Mouse (Mus musculus) gastrocnemius, adult 2 months (tissue): Measurements from ENCODE around the gene Gm12184. TPM values are rescaled to one million over a fixed set of nuclear protein-coding genes. Genes with fewer than 3 reads are reported as not detected.

ENCODE experiments used
- DNase-seq: peaks from one replicate; pipeline ENCODE4 v3.0.0; 2022
- H3K27ac ChIP-seq: fragments of 200-600 bp; 2 replicates; pipeline ENCODE4 v1.8.1; 2022; ENCODE audit warnings: mild to moderate bottlenecking
- H3K4me3 ChIP-seq: fragments of 200-600 bp; 2 replicates; pipeline ENCODE4 v1.8.1; 2022; ENCODE audit warnings: mild to moderate bottlenecking, moderate library complexity
- CTCF ChIP-seq: fragments of 200-600 bp; IDR thresholded peaks from 2 replicates; pipeline ENCODE4 v1.8.1; 2022; ENCODE audit warnings: antibody characterized with exemption, mild to moderate bottlenecking, moderate library complexity
- intact Hi-C: fragments of 180-260 bp; cut with DNase I; formaldehyde crosslinking; loops from one replicate; pipeline ENCODE4 v1.15.1; 2025
- total RNA-seq, 2 experiments: library from RNA; stranded (reverse); gene quantifications; 2 replicates each; pipeline ENCODE4 v1.2.3; 2021

Gm12184 gene
- total RNA-seq, 2 experiments from 2014 or later = 1.5 to 2.2 TPM

DNA sequence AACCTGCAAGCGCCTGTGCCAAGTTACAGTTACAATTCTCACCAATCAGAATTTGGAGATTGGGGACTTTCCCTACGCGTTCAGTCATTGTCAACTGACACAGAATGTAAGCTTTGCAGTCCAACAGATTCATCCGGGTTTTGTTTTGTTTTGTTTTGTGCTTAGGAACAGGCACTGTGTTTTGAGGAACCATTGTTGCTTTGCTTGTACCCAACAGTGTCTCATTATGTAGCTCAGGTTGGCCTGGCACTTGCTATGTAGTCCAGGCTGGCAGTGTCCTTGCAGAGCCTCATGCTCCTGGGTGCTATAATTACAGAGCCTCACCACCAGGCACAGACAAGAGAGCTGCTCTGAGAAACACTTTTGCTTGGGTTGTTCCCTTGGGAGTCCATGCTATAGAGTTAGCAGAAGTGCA, 15.9 kb upstream of the Gm12184 start:
- peak overlapping the region; percentile 35; the same call in 1 of the 2 replicates for H3K27ac ChIP-seq
- DNase-seq = no peak
- no peak overlapping the region for H3K4me3 ChIP-seq
- intact Hi-C loops = no loop called here
- no peak for TF ChIP-seq CTCF

DNA sequence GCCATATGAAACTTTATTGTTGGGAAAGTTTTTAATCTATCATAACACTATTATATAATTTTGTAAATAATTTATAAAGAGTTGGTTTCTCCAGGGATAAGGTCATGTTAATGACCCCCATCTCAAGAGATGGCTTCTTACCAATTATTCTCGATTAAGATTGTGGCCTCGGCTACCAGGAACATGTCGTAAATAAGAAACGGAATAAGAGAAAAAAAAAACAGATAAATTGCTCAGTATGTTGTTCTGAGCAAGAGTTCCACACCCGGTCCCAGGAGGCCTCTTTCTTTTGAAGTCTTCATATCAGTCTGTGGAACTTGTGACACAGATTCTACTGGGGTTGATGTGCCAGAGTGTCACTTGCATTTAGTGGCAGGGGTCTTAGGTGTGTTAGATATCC, 14.8 kb upstream of the Gm12184 start:
- 0 out of 2 replicates have a peak overlapping the region, but pooled peaks have one; percentile 1 for H3K27ac ChIP-seq
- no peak overlapping the region for H3K4me3 ChIP-seq
- no peak for TF ChIP-seq CTCF
- intact Hi-C loops = no loop called here
- DNase-seq = no peak

DNA sequence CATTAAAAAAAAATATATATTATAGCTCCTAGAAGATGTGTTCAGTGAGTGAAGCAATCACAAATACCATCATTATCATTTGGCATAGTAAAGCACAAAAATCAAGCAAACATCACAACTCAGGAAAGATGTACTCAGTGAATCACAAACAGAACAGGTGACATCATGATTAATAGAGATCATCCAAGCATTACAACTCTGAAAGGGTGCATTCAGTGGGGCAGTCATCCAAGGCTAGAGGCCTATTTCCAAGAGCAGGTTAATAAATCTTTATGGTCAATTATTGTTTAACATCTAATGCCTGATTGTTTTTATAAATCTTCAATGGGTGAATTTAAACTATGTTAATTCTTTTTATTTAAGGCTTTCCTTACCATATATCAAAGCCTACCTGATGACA, 14.3 kb upstream of the Gm12184 start:
- Histone ChIP-seq H3K27ac (no peak overlapping the region), H3K4me3 (no peak overlapping the region)
- TF ChIP-seq CTCF = no peak
- intact Hi-C loops = no loop called here
- DNase-seq = no peak

DNA sequence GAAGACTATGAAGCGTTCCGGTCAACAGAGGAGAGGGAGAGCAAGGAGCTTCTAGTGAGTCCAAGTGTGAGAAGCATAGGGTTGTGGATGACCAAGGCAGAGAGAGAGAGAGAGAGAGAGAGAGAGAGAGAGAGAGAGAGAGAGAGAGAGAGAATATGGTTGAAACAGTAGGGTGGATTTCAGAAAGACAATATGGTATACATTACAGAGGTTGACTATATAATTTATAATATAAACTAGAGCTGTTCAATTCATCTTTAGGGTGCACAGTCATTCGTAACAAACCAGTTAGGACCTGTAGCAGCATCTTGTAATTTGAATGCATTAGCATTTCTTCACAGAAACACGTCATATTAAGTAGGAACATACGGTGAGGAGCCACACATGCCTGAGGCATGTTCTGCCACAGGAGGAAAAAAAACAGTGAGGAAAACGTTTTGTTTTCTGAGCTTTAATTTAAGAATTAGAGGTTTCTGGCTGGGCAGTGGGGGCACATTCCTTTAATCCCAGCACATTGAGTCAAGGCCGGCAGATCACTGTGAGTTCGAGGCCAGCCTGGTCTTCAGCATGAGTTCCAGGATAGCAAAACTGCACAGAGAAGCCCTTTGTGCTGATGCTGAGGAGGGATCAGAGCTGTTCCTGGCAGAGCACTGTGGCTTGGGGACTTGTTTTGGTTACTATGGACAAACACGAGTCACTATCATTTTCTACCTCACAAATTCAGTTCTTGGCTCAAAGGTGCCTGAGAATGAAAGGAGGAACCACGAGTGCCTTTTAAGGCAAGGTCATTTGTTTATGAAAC, 12.6 kb upstream of the Gm12184 start:
- peak overlapping the region; percentile 98 for H3K27ac ChIP-seq
- no peak for TF ChIP-seq CTCF
- no peak for DNase-seq
- H3K4me3 ChIP-seq = peak overlapping the region; percentile 96
- intact Hi-C loops = loop anchor here (2.0 kb wide), 1 partner anchor 14 kb away; no protein-coding TSS in a partner anchor

DNA sequence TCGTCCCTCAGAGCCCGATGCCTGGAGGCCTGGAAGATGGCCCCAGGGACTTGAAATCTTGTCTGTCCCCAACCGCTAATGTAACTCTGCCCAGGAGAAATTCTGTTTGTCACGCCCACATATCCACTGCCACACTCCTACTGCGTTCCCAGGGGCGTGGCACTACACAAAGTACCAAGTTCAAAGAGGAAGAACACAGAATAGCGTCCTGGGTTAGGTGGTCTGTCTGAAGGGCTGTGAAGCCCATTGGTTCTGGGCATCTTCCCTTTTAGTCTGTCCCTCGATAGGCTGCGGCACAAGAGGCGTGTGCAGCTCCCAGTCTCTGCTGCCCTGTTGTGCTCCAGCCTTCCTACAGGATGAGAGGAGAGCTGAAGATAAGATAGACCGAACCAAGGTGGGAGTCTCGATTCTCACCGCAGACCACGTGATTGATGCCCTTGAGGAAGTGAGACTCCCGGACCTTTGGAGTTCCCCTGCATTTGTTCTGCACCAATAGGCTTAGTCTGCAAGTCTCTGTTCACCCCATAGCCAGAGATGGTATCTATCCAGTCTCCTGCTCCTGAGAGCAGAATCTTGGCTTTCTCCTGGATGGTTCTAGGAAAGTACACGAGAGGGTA, 11.8 kb upstream of the Gm12184 start:
- no peak for TF ChIP-seq CTCF
- intact Hi-C loops = loop anchor here (2.0 kb wide), 1 partner anchor 15 kb away; no protein-coding TSS in a partner anchor
- Histone ChIP-seq H3K27ac (peak overlapping the region; percentile 98), H3K4me3 (peak overlapping the region; percentile 96)
- DNase-seq = no peak

DNA sequence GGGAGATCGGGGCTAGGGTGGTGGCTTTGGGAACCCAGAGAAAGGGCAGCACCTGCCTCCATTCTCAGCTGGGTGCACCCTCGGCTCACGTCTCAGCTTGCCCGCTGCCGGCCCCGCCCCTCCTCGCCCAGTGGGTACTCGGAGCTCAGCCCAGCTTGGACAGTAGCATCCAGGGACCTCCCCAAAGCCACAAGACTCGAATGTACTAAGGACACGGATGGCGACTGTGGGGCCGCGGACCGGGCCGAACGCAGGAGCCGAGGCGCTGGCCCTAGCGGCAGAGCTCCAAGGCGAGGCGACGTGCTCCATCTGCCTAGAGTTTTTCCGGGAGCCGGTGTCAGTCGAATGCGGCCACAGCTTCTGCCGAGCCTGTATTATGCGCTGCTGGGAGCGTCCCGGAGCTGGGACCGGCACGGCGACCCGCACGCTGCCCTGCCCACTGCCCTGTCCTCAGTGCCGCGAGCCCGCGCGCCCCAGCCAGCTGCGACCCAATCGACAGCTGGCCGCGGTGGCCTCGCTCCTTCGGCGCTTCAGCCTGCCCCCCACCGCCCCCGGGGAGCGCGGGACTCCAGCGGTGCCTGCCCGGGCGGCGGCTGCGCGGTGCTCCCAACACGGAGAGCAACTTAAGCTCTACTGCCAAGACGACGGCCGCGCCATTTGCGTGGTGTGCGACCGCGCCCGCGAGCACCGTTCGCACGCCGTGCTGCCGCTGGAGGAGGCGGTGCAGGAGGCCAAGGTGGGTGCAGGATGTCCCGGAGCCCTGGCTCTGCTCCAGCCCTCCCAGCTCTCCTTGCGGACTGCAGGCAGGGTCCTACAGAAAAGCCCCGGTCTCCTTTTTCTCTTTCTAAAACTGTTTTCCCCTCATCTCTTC, 11.1 kb upstream of the Gm12184 start:
- no peak for TF ChIP-seq CTCF

DNA sequence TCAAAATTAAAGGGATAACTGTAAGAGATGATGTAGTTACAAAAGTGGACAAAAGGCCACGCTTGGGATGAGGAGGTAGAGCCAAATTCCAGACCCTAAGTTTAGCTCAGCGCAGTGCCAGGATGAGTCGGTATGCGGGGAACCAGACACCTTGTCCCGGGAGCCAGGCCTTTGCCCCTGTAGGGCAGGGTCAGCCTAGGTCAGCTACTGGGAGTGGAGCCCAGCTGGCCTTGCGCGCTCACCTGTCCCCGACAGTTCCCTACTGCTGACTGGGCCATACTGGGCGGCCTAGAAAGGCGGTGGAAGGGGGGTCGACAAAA, 10.5 kb upstream of the Gm12184 start:
- peak; percentile 94 for DNase-seq
- Histone ChIP-seq H3K4me3 (peak overlapping the region; percentile 96), H3K27ac (peak overlapping the region; percentile 98)
- no peak for TF ChIP-seq CTCF
- intact Hi-C loops = no loop called here

More for the DNA sequence above, 11.1 kb upstream of the Gm12184 start:
- DNase-seq = peak; percentile 88
- peak overlapping the region; percentile 98 for H3K27ac ChIP-seq
- peak overlapping the region; percentile 96 for H3K4me3 ChIP-seq
- intact Hi-C loops = loop anchor here (2.0 kb wide), 1 partner anchor 15 kb away; no protein-coding TSS in a partner anchor

DNA sequence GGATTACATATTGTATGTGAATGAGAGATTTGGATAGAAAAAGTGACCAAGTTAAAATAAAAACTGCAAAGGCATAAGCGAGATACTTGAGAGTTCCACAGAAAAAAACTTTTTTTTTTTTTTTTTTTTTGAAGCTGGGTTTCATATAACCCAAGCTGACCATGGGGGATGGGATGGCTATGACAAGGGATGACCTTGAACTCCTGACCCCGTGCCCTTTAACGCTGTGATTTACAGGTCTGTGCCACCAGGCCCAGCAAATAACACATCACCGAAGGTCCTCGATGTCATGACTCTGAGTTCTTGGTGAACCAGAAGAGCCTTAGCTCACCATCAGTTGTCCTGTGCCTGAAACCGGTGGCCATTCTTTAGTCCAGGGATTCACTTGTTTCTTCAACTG, 9.5 kb upstream of the Gm12184 start:
- intact Hi-C loops = no loop called here
- DNase-seq = no peak

DNA sequence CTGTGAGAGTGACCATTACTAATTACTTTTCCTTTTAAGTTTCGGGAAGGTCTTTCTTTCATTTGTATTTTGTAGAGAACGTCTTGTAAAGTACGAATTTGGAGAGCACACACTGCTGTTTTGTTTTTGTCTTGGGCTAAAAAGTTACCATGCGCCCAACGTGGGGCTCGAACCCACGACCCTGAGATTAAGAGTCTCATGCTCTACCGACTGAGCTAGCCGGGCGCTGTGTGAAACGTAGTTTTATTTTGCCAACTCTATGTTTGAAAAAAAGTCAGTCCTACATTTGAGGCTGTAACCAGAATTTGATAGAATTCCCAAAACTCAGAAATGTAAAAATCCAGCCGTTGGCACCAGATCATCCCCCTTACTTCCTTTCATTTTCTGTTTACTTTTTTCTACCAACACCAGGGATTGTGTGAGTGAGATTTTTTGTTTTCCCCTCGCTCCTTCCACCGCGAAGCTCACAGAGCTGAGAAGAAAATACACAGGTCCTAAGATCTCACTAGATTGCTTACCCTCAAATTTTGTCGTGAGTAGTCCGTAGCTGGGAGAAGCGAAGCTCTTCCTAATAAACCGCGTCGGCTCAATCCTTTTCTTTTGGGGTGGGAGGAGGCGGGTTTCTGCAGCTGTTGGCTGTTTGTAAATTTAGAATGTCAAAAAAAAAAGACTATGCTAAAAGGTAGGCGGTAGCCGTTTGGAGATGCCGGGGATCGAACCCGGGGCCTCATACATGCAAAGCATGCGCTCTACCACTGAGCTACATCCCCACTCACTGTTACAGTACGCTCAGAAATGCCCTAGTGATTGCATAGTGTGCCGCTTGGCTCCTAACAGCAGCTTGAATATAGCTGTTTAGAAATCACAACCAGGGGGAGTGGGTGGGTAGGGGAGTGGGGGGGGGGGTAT, 7.5 kb upstream of the Gm12184 start:
- intact Hi-C loops = loop anchor here (1.0 to 2.0 kb wide), 2 partner anchors 15 to 22 kb away; no protein-coding TSS in a partner anchor
- peak; percentile 90 for DNase-seq
- no peak for TF ChIP-seq CTCF
- H3K27ac ChIP-seq = peak overlapping the region; percentile 98
- peak overlapping the region; percentile 81 for H3K4me3 ChIP-seq

More for the DNA sequence above, 9.5 kb upstream of the Gm12184 start:
- peak overlapping the region; percentile 98 for H3K27ac ChIP-seq
- TF ChIP-seq CTCF = no peak
- H3K4me3 ChIP-seq = no peak overlapping the region

DNA sequence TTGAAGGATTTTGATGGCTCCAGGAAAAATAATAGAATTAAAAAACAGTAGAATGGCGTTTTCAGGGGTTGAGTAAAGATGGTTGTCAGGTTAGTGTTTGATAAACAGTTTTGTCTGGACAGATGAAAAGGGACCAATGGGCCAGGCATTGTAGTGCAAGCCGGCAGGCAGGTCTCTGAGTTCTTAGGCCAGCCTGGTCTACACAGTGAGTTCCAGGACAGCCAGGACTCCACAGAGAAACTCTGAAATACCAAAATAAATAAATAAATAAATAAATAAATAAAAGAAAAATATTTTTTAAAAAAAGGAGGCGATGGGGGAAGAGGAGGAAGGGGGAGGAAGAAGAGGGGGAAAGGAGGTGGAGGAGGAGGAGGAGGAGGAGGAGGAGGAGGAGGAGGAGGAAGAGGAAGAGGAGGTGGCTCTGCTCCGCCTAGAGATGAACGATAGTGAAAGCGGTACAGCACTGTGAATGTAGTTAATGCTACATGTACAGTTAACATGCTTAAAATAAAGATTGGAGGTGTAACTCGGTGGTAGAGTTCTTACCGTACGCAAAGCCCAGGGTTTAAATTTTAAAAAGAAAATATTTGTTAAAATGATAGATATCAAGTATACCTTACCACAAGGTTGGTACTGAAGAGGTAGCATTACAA, 6.7 kb upstream of the Gm12184 start:
- peak overlapping the region; percentile 98 for H3K27ac ChIP-seq
- no peak for TF ChIP-seq CTCF
- no peak for DNase-seq
- H3K4me3 ChIP-seq = peak overlapping the region; percentile 81
- intact Hi-C loops = loop anchor here (2.0 kb wide), 1 partner anchor 14 kb away; no protein-coding TSS in a partner anchor

DNA sequence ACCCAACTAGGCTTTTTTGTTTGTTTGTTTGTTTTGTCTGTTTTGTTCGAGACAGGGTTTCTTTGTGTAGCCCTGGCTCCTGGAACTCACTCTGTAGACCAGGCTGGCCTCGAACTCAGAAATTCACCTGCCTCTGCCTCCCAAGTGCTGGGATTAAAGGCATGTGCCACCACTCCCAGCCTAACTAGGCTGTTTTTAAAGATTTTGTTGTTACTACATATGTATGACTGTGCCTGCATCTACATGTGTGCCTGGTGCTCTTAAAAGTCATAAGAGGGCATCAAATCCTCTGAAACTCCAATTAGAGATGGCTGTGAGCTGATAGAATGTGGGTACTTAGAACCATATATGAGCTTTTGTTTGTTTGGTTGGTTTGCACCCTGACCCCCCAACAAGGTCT, 4.8 kb upstream of the Gm12184 start:
- DNase-seq = no peak
- intact Hi-C loops = no loop called here
- no peak overlapping the region for H3K4me3 ChIP-seq
- no peak overlapping the region for H3K27ac ChIP-seq
- no peak for TF ChIP-seq CTCF
